Mouse (Mus musculus): ENCODE results near the gene Gm12216.

DNA sequence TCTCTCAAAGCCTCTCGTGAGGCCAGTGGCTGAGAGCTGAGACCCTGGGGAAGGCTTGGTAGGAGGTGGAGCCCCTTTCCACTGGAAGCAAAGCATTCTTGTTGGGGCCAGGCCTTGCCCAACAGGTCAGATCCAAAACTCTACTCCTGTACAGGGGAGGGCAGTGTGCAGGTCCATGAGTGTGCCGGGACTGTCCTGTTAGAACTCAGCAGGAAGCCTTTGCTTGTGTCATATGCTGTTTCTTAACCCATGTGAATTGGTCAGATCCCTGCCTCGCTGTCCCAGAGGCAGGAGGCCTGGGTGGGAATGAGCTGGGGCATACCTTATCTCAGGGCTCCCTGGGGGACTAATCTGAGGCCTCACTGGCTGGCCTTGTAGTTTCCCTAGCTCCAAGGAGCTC lies 78.8 kb downstream of the Gm12216 start:
- TF ChIP-seq CTCF (IDR thresholded peaks at IDR 0.05; ENCODE audit: borderline replicate concordance, insufficient read depth, low read depth, low read length) (no peak), POLR2A (IDR thresholded peaks at IDR 0.05; ENCODE audit: borderline replicate concordance, insufficient read depth, low read length) (no peak)

Data from cerebellum, adult 2 months (tissue).